In genomic region chr13:103493567-103493966, GRCm38 (mm10) we compare ENCODE assay signal across 16 mouse cellular contexts.
A peak's percentile ranks its signal among the peaks of the same experiment; 100 is the strongest.
DNase-seq lines count a peak whose midpoint lies in the region; ATAC-seq lines count a peak whose summit lies in the region.
"Had no signal": no experiment of that assay in that cellular context is flagged by ENCODE, and none has a peak within 500 bp of the region (broad histone marks: within the 10 kb centered on the region; RNA-seq: fewer than 3 reads in every experiment).

No protein-coding gene starts in this region.

- no peak overlapping the region for H3K4me2 ChIP-seq in heart, embryonic 14.5 days (ENCODE audit: low read length)
- H3K4me2 ChIP-seq: limb, embryonic 15.5 days had no signal

- no peaks in the 10 kb centered on the region for H3K36me3 ChIP-seq in heart, embryonic 14.5 days (ENCODE audit: control insufficient read depth, insufficient read depth, low read length)
- H3K36me3 ChIP-seq: limb, embryonic 15.5 days; midbrain, embryonic 10.5 days had no signal

- no peak overlapping the region for H3K9ac ChIP-seq in heart, embryonic 14.5 days (ENCODE audit: low read length)
- H3K9ac ChIP-seq: limb, embryonic 15.5 days had no signal

- no peaks in the 10 kb centered on the region for H3K27me3 ChIP-seq in heart, embryonic 14.5 days (ENCODE audit: control insufficient read depth, insufficient read depth, low read length)
- H3K27me3 ChIP-seq: limb, embryonic 15.5 days had no signal

- peaks cover 4 to 11% of the 10 kb centered on the region in 2 experiments for H3K4me1 ChIP-seq in heart, embryonic 14.5 days (ENCODE audit: control insufficient read depth in 2 of 2, insufficient read depth in 2 of 2, low read length in 2 of 2)

- H3K9me3 ChIP-seq in heart, embryonic 14.5 days (ENCODE audit: control insufficient read depth, low read length) = no peaks in the 10 kb centered on the region
- H3K9me3 ChIP-seq: limb, embryonic 15.5 days; midbrain, embryonic 10.5 days had no signal

- no peak overlapping the region for H3K4me3 ChIP-seq in heart, embryonic 14.5 days (ENCODE audit: control insufficient read depth in 1 of 2, insufficient read depth in 1 of 2, low read depth in 1 of 2, low read length in 2 of 2)
- H3K4me3 ChIP-seq: erythroblast, embryonic 14.5 days; limb, embryonic 15.5 days; midbrain, embryonic 10.5 days had no signal

- WGBS in heart, embryonic 14.5 days = 17% methylated on average over 7 of the region's 7 CpGs

- ATAC-seq in frontal cortex, adult (ENCODE audit: low TSS enrichment) = peak; percentile 74; the same call in 1 of the 2 replicates
- ATAC-seq in heart, embryonic 14.5 days (ENCODE audit: insufficient number of reproducible peaks, insufficient read depth, low FRiP score, low read depth) = peak; percentile 50; the same call in 1 of the 2 replicates

- DNase-seq in frontal cortex, postnatal 14 days (ENCODE audit: low spot score in 2 of 2) = no peak
- peak; percentile 11 to 15 for DNase-seq in lung, adult 18-20 months
- DNase-seq in lung, postnatal 4 days = no peak
- DNase-seq in adrenal gland, adult 8-10 months = peak; percentile 93
- DNase-seq in layer of hippocampus, postnatal 25 days (ENCODE audit: extremely low spot score in 1 of 2, low spot score in 1 of 2) = no peak
- DNase-seq in cerebellum, adult 11 months = no peak
- DNase-seq: cerebellum, adult 9-11 months; kidney, postnatal 25 days; retina, postnatal 1 day; spleen, adult 18-20 months; thymus, adult 2 months had no signal

- no peak overlapping the region for H3K27ac ChIP-seq in heart, embryonic 14.5 days (replicated peaks in 1 of 2; ENCODE audit: control insufficient read depth in 1 of 2, insufficient read depth in 1 of 2, low read depth in 2 of 2, low read length in 2 of 2)
- H3K27ac ChIP-seq: limb, embryonic 15.5 days; midbrain, embryonic 10.5 days had no signal

Comparison
In these comparisons a context has a peak if more than half of its experiments do, and no peak if none do; other contexts are left out.
1. DNase-seq: peak in lung, adult 18-20 months (2 of 2) and adrenal gland, adult 8-10 months (single experiment); none in frontal cortex, postnatal 14 days (0 of 2), lung, postnatal 4 days (0 of 2), layer of hippocampus, postnatal 25 days (0 of 2) and cerebellum, adult 11 months (single experiment).